Mouse (Mus musculus): ENCODE measurements around the gene C2cd6. TPM values are rescaled to one million over a fixed set of nuclear protein-coding genes. Genes with fewer than 3 reads are reported as not detected.

C2cd6 gene
- 3.9 TPM for polyA plus RNA-seq (2014; fragmentation: Illumina TruSeq; extraction: RNeasy Lipid Tissue Mini Kit (QIAGEN cat#74804); ENCODE audit: low read depth, low replicate concordance)

DNA sequence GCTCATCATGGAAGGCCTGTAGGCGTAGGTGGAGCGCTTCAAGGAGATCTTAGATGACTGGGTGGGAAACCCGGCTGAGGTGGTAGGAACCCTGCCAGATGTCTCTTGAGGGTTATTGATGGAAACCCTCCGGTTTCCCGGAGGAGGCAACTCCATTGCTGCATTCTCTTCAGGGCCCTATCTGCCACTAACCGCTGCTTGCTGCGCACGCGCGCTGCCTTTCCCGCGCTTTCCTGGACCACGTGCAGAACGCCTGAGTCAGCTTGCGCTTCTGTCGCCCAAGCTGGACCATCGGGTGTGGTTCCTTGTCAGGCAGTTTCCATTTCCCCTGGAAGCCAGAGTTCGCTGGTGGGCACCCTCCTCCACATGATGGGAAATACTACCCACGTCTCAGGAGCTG lies at the start of gene C2cd6:
TSS of gene C2cd6 (minus strand) at position 196 of the 400 bp plus-strand sequence.

GRCm38 (mm10) chr1:59119720-59120457 lies 25.2 kb upstream of the C2cd6 start, which contains the start of gene Tmem237:
Gene Tmem237 (minus strand): TSS chr1:59120408.

Other genes starting within 250 kb of the C2cd6 start
- 33.2 TPM for gene Trak2, start 121.5 kb downstream of the C2cd6 start, polyA plus RNA-seq (2014; fragmentation: Illumina TruSeq; extraction: RNeasy Lipid Tissue Mini Kit (QIAGEN cat#74804); ENCODE audit: low read depth, low replicate concordance)
- gene Stradb, start 121.4 kb downstream of the C2cd6 start, polyA plus RNA-seq (2014; fragmentation: Illumina TruSeq; extraction: RNeasy Lipid Tissue Mini Kit (QIAGEN cat#74804); ENCODE audit: low read depth, low replicate concordance) = 30.5 TPM
- gene Tmem237, start 25.5 kb upstream of the C2cd6 start, polyA plus RNA-seq (2014; fragmentation: Illumina TruSeq; extraction: RNeasy Lipid Tissue Mini Kit (QIAGEN cat#74804); ENCODE audit: low read depth, low replicate concordance) = 13.4 TPM
- gene Mpp4, start 68.5 kb upstream of the C2cd6 start, polyA plus RNA-seq (2014; fragmentation: Illumina TruSeq; extraction: RNeasy Lipid Tissue Mini Kit (QIAGEN cat#74804); ENCODE audit: low read depth, low replicate concordance) = 0.74 TPM
- 7.3 TPM for gene Als2, start 142.3 kb upstream of the C2cd6 start, polyA plus RNA-seq (2014; fragmentation: Illumina TruSeq; extraction: RNeasy Lipid Tissue Mini Kit (QIAGEN cat#74804); ENCODE audit: low read depth, low replicate concordance)
- 0.78 TPM for gene Cdk15, start 162.0 kb upstream of the C2cd6 start, polyA plus RNA-seq (2014; fragmentation: Illumina TruSeq; extraction: RNeasy Lipid Tissue Mini Kit (QIAGEN cat#74804); ENCODE audit: low read depth, low replicate concordance)